Mouse (Mus musculus): Measurements from ENCODE around the gene Cib3. TPM values are rescaled to one million over a fixed set of nuclear protein-coding genes. Genes with fewer than 3 reads are reported as not detected.
A peak's percentile ranks its signal among the peaks of the same experiment; 100 is the strongest.

Gene Cib3
- polyA plus RNA-seq, 1 experiment = not detected

- Histone ChIP-seq H3K27ac (ENCODE audit: insufficient read depth, low read length) (no peak overlapping the region), H3K4me1 (ENCODE audit: control insufficient read depth, insufficient read depth, low read length) (peaks cover 6% of the 10 kb centered on the region; the same call in 1 of the 2 replicates), H3K4me3 (ENCODE audit: insufficient read depth, low read length) (peak overlapping the region; percentile 80)
- TF ChIP-seq POLR2A (IDR thresholded peaks at IDR 0.05; ENCODE audit: extremely low read depth, insufficient read depth, low read length) (no peak), CTCF (IDR thresholded peaks at IDR 0.05; ENCODE audit: extremely low read depth, insufficient read depth, low read length) (no peak)
Measured at GRCm38 (mm10) chr8:72240951-72241350, 28.3 kb upstream of the Cib3 start.

- peak overlapping the region; percentile 86 for H3K27ac ChIP-seq (ENCODE audit: insufficient read depth, low read length)
- H3K4me3 ChIP-seq (ENCODE audit: insufficient read depth, low read length) = peak overlapping the region; percentile 80
- TF ChIP-seq CTCF (IDR thresholded peaks at IDR 0.05; ENCODE audit: extremely low read depth, insufficient read depth, low read length) = no peak
- 0 out of 2 replicates have a peak, but pooled peaks have one; percentile 2 for TF ChIP-seq POLR2A (IDR thresholded peaks at IDR 0.05; ENCODE audit: extremely low read depth, insufficient read depth, low read length)
- H3K4me1 ChIP-seq (ENCODE audit: control insufficient read depth, insufficient read depth, low read length) = peaks cover 6% of the 10 kb centered on the region; the same call in 1 of the 2 replicates
Measured at GRCm38 (mm10) chr8:72240403-72240763, 27.7 kb upstream of the Cib3 start.

- TF ChIP-seq POLR2A (IDR thresholded peaks at IDR 0.05; ENCODE audit: extremely low read depth, insufficient read depth, low read length) (no peak; the same call in 1 of the 2 replicates), CTCF (IDR thresholded peaks at IDR 0.05; ENCODE audit: extremely low read depth, insufficient read depth, low read length) (peak; percentile 77)
- Histone ChIP-seq H3K27ac (ENCODE audit: insufficient read depth, low read length) (peak within 1 kb of the TSS; percentile 86), H3K4me1 (ENCODE audit: control insufficient read depth, insufficient read depth, low read length) (peaks cover 6% of the 10 kb centered on the region; the same call in 1 of the 2 replicates), H3K4me3 (ENCODE audit: insufficient read depth, low read length) (peak within 1 kb of the TSS; percentile 80)
Measured at GRCm38 (mm10) chr8:72239499-72240402, 27.1 kb upstream of the Cib3 start, which contains the start of gene Ap1m1. Ap1m1 (plus strand) TSS chr8:72240018.

GRCm38 (mm10) chr8:72222656-72223055 lies 10.0 kb upstream of the Cib3 start:
- Histone ChIP-seq H3K4me3 (ENCODE audit: insufficient read depth, low read length) (no peak overlapping the region), H3K4me1 (ENCODE audit: control insufficient read depth, insufficient read depth, low read length) (peaks cover 7% of the 10 kb centered on the region), H3K27ac (ENCODE audit: insufficient read depth, low read length) (no peak overlapping the region)
- no peak for TF ChIP-seq POLR2A (IDR thresholded peaks at IDR 0.05; ENCODE audit: extremely low read depth, insufficient read depth, low read length)
- TF ChIP-seq CTCF (IDR thresholded peaks at IDR 0.05; ENCODE audit: extremely low read depth, insufficient read depth, low read length) = no peak

- Histone ChIP-seq H3K4me1 (ENCODE audit: control insufficient read depth, insufficient read depth, low read length) (peaks cover 7% of the 10 kb centered on the region), H3K4me3 (ENCODE audit: insufficient read depth, low read length) (peak overlapping the region; percentile 89; the same call in 1 of the 2 replicates), H3K27ac (ENCODE audit: insufficient read depth, low read length) (no peak overlapping the region)
- no peak for TF ChIP-seq POLR2A (IDR thresholded peaks at IDR 0.05; ENCODE audit: extremely low read depth, insufficient read depth, low read length)
- no peak for TF ChIP-seq CTCF (IDR thresholded peaks at IDR 0.05; ENCODE audit: extremely low read depth, insufficient read depth, low read length)
Measured at GRCm38 (mm10) chr8:72220758-72221157, 8.1 kb upstream of the Cib3 start.

- TF ChIP-seq POLR2A (IDR thresholded peaks at IDR 0.05; ENCODE audit: extremely low read depth, insufficient read depth, low read length) (peak; percentile 57; the same call in 1 of the 2 replicates), CTCF (IDR thresholded peaks at IDR 0.05; ENCODE audit: extremely low read depth, insufficient read depth, low read length) (no peak)
- Histone ChIP-seq H3K4me1 (ENCODE audit: control insufficient read depth, insufficient read depth, low read length) (peaks cover 7% of the 10 kb centered on the region), H3K4me3 (ENCODE audit: insufficient read depth, low read length) (peak within 1 kb of the TSS; percentile 89), H3K27ac (ENCODE audit: insufficient read depth, low read length) (0 out of 2 replicates have a peak within 1 kb of the TSS, but pooled peaks have one; percentile 16)
Measured at GRCm38 (mm10) chr8:72219541-72220363, 7.1 kb upstream of the Cib3 start, which contains the start of gene Fam32a. Fam32a (plus strand) TSS chr8:72219730.

GRCm38 (mm10) chr8:72218781-72219540 lies 6.3 kb upstream of the Cib3 start:
- Histone ChIP-seq H3K27ac (ENCODE audit: insufficient read depth, low read length) (no peak overlapping the region), H3K4me1 (ENCODE audit: control insufficient read depth, insufficient read depth, low read length) (peaks cover 7% of the 10 kb centered on the region), H3K4me3 (ENCODE audit: insufficient read depth, low read length) (peak overlapping the region; percentile 89; the same call in 1 of the 2 replicates)
- TF ChIP-seq CTCF (IDR thresholded peaks at IDR 0.05; ENCODE audit: extremely low read depth, insufficient read depth, low read length) = no peak
- TF ChIP-seq POLR2A (IDR thresholded peaks at IDR 0.05; ENCODE audit: extremely low read depth, insufficient read depth, low read length) = no peak

GRCm38 (mm10) chr8:72215871-72216270 lies 3.2 kb upstream of the Cib3 start:
- Histone ChIP-seq H3K4me3 (ENCODE audit: insufficient read depth, low read length) (no peak overlapping the region), H3K27ac (ENCODE audit: insufficient read depth, low read length) (no peak overlapping the region), H3K4me1 (ENCODE audit: control insufficient read depth, insufficient read depth, low read length) (peaks cover 7% of the 10 kb centered on the region)
- no peak for TF ChIP-seq POLR2A (IDR thresholded peaks at IDR 0.05; ENCODE audit: extremely low read depth, insufficient read depth, low read length)
- TF ChIP-seq CTCF (IDR thresholded peaks at IDR 0.05; ENCODE audit: extremely low read depth, insufficient read depth, low read length) = no peak
